Mouse (Mus musculus) heart, embryonic 11.5 days (tissue): ENCODE results near the gene Gm20388. TPM values are rescaled to one million over a fixed set of nuclear protein-coding genes. Genes with fewer than 3 reads are reported as not detected.

Experiments
- ATAC-seq: fragments of 200-750 bp; cut with Nextera tagmentation; replicated peaks from 2 replicates; pipeline ENCODE4 v1.8.0; 2017; ENCODE audit warnings: moderate library complexity; ENCODE audit not compliant: insufficient number of reproducible peaks, low FRiP score, low TSS enrichment
- H3K27ac ChIP-seq: fragments of 300-500 bp; sonication (generic); 2 replicates; pipeline ENCODE4 v1.5.1; 2014; ENCODE audit warnings: mild to moderate bottlenecking, low read depth, low read length
- H3K27me3 ChIP-seq: fragments of 300-500 bp; sonication (generic); 2 replicates; pipeline ENCODE4 v1.6.1; 2014; ENCODE audit warnings: mild to moderate bottlenecking, low read length, mixed read lengths; ENCODE audit not compliant: control insufficient read depth, insufficient read depth
- H3K36me3 ChIP-seq: fragments of 300-500 bp; sonication (generic); 2 replicates; pipeline ENCODE4 v1.6.1; 2014; ENCODE audit warnings: mild to moderate bottlenecking, low read length, moderate library complexity, mixed read lengths; ENCODE audit not compliant: control insufficient read depth, insufficient read depth
- H3K4me1 ChIP-seq: fragments of 300-500 bp; sonication (generic); 2 replicates; pipeline ENCODE4 v1.6.1; 2014; ENCODE audit warnings: low read length; ENCODE audit not compliant: control insufficient read depth, insufficient read depth
- H3K4me2 ChIP-seq: fragments of 300-500 bp; sonication (generic); 2 replicates; pipeline ENCODE4 v1.6.1; 2014; ENCODE audit warnings: mild to moderate bottlenecking, moderate library complexity
- H3K4me3 ChIP-seq: fragments of 300-500 bp; sonication (generic); 2 replicates; pipeline ENCODE4 v1.5.1; 2014; ENCODE audit warnings: low read depth, low read length
- H3K9ac ChIP-seq: fragments of 300-500 bp; sonication (generic); 2 replicates; pipeline ENCODE4 v1.6.1; 2014; ENCODE audit warnings: mild to moderate bottlenecking, low read depth, low read length, moderate library complexity
- H3K9me3 ChIP-seq: fragments of 300-500 bp; sonication (generic); replicated peaks from 2 replicates; pipeline ENCODE4 v1.6.1; 2016; ENCODE audit warnings: low read length; ENCODE audit not compliant: control insufficient read depth
- WGBS: fragments of 180-500 bp; shearing (Covaris S2); extraction: QIAGEN DNeasy Blood & Tissue Kit; methylation state at CpG from one replicate; pipeline ENCODE4 v1.1.7; 2014; ENCODE audit not compliant: insufficient replicate concordance; 5-methylcytosine and 5-hydroxymethylcytosine counted together
- polyA plus RNA-seq: library from polyadenylated mRNA; unstranded; fragments of >200 nt; fragmentation: Nextera tagmentation; extraction: Ambion mirVana; gene quantifications from 2 replicates; pipeline ENCODE4 v1.2.1, GENCODE M21; 2014

The Gm20388 gene
- polyA plus RNA-seq, 1 experiment from 2014 or later: 6.4 TPM

DNA sequence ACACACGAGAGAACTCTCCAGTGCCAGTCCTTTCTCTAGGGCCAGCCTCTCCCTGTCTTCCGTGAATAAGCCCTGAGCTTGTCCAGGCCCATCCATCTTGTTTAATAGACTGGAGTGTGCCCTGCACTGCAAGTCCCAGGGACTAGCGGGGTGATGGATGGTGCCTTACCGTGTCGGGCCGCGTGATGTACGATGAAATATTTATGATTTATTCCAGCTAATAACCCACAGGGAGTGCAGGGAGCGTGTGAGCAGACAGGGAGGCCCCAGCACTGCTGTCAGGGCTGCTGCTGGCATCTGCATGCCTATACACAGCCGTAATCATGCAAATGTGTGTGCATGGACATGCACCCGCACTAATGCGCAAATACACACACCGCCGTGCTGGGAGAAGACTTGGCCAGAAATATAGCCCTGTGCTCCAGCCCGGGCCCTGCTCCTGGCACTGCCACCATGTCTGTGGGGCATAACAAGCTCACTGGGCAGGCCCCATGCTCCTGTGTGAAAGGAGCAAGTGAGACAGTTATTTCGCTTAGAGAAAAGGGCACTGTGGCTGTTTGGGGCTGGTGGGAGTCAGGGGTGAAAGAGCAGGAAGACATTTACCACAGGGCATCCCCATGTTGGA lies 2901.3 kb downstream of the Gm20388 start:
- no peak overlapping the region for H3K27ac ChIP-seq
- WGBS: 83% methylated on average over 16 of the region's 16 CpGs
- no peak overlapping the region for H3K4me3 ChIP-seq
- no peaks in the 10 kb centered on the region for H3K9me3 ChIP-seq
- H3K36me3 ChIP-seq: no peaks in the 10 kb centered on the region
- H3K4me2 ChIP-seq: no peak overlapping the region
- 0 out of 2 replicates have a peak, but pooled peaks cover 4% of the 10 kb centered on the region for H3K4me1 ChIP-seq
- H3K27me3 ChIP-seq: no peaks in the 10 kb centered on the region
- H3K9ac ChIP-seq: no peak overlapping the region
- ATAC-seq: no peak

DNA sequence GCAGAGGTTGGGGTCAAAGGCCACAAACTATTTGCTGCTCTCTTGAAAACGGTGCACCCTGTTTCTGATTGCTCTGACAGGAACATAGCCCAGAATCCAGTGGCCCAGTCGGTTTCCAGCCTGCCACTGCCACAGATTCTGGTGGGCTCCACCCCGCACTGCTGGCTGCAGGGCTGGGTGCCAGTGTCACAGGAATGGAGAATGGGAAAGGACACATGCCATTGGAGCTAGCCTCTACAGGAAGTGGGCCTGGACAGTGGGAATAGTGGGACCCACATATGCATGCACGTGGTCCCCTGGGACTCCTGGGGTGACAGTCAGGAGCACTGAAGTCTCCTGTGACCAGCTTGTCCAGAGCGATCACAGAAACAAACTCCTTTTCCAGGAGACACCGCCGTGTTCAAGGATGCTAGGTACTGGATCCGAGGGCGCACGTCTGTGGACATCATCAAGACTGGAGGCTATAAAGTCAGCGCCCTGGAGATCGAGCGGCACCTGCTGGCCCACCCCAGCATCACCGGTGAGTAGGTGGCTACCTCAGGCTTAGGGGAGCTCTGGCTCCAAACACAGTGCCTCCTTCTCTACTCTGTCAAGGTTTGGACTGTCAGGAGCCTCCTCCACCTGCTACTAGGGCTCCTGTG lies 2902.1 kb downstream of the Gm20388 start:
- H3K4me2 ChIP-seq: no peak overlapping the region
- H3K27ac ChIP-seq: no peak overlapping the region
- WGBS: 71% methylated on average over 14 of the region's 14 CpGs
- no peaks in the 10 kb centered on the region for H3K36me3 ChIP-seq
- no peaks in the 10 kb centered on the region for H3K27me3 ChIP-seq
- H3K4me1 ChIP-seq: 0 out of 2 replicates have a peak, but pooled peaks cover 5% of the 10 kb centered on the region
- no peaks in the 10 kb centered on the region for H3K9me3 ChIP-seq
- no peak overlapping the region for H3K4me3 ChIP-seq
- H3K9ac ChIP-seq: no peak overlapping the region
- no peak for ATAC-seq

DNA sequence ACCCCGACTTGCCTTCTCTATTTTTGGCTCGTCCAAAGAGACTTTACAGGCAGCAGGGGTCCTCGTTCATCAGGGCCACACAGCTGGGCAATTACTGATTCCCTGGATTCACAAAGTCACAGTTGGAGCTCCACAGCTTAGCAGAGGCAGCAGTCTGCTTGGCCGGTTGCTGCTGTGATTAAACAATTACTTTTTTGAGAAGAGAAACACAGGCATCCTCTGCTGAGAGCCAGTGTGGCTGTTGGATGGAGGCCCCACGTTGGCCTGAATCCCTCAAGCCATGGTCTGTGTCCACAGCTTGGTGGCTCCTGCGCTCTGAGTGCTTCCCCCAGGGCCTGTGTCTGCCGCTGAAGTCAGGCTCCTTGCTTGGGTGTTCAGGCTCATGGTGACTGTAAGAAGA lies 2904.0 kb downstream of the Gm20388 start:
- H3K27me3 ChIP-seq: no peaks in the 10 kb centered on the region
- H3K36me3 ChIP-seq: no peaks in the 10 kb centered on the region
- H3K9ac ChIP-seq: no peak overlapping the region
- no peak overlapping the region for H3K4me2 ChIP-seq
- WGBS: 36% methylated on average over 7 of the region's 7 CpGs
- no peak overlapping the region for H3K27ac ChIP-seq
- no peaks in the 10 kb centered on the region for H3K9me3 ChIP-seq
- no peak for ATAC-seq
- no peak overlapping the region for H3K4me3 ChIP-seq
- 0 out of 2 replicates have a peak, but pooled peaks cover 6% of the 10 kb centered on the region for H3K4me1 ChIP-seq

DNA sequence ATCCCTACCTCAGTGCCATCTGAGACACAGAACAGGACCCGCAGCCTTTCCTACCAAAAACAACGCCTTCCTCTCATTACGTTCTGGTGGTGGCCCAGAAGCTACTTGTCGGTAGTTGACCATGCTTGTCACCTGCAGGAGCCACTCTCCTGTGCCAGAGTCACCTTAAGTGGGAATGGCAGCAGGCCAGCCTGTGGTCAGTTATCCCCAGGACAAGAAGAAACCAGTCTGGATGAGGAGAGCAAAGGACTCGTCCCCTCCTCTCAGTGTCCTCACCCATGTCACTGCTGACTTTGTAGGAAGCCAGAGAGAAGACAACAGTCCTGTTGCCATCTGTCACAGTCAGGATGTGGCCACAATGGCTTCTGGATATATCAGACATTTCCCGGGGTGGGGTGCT lies 2906.3 kb downstream of the Gm20388 start:
- WGBS: 84% methylated on average over 6 of the region's 6 CpGs
- no peak overlapping the region for H3K4me2 ChIP-seq
- no peaks in the 10 kb centered on the region for H3K36me3 ChIP-seq
- no peak overlapping the region for H3K4me3 ChIP-seq
- H3K9ac ChIP-seq: no peak overlapping the region
- no peaks in the 10 kb centered on the region for H3K9me3 ChIP-seq
- H3K27ac ChIP-seq: no peak overlapping the region
- ATAC-seq: no peak
- H3K27me3 ChIP-seq: no peaks in the 10 kb centered on the region
- H3K4me1 ChIP-seq: 0 out of 2 replicates have a peak, but pooled peaks cover 6% of the 10 kb centered on the region

DNA sequence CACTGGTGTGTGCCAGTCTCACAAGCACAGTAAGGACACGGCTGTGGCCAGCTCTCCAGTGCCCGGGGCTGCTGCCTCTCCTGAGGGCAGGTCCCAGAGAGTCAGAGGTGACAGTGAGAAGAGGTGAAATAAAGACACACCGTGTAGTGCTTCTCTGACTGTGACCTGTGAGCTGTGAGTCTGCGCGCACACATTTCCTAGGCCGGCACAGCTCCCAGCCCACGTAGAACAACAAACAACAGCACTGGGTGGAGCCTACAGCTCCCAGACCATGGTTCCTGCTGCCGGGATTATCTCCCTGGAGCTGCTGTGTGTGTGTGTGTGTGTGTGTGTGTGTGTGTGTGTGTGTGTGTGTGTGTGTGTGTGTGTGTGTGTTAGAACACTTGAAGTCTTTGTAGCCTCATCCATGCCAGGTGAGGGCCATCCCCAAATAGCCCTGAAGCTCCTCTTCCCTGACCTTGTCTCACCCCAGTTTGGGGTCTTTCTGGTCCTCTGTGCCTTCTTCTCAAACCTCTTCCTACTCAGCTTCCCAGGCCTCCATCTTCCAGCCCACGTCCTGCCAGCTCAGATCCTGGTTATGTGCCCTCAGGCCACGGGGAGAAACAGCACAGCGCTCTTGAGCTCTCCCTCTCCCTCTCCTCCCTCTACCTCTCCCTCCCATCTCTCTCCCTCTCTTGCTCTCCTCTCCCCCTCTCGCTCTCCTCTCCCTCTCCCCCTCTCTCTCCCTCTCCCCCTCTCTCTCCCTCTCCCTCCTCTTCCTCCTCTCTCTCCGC lies 2907.3 kb downstream of the Gm20388 start:
- Histone ChIP-seq H3K9me3 (no peaks in the 10 kb centered on the region), H3K27ac (no peak overlapping the region), H3K27me3 (no peaks in the 10 kb centered on the region), H3K9ac (no peak overlapping the region), H3K36me3 (no peaks in the 10 kb centered on the region), H3K4me3 (no peak overlapping the region), H3K4me1 (0 out of 2 replicates have a peak, but pooled peaks cover 6% of the 10 kb centered on the region), H3K4me2 (no peak overlapping the region)
- whole genome bisulfite sequencing: 37% methylated on average over 13 of the region's 13 CpGs
- no peak for ATAC-seq

DNA sequence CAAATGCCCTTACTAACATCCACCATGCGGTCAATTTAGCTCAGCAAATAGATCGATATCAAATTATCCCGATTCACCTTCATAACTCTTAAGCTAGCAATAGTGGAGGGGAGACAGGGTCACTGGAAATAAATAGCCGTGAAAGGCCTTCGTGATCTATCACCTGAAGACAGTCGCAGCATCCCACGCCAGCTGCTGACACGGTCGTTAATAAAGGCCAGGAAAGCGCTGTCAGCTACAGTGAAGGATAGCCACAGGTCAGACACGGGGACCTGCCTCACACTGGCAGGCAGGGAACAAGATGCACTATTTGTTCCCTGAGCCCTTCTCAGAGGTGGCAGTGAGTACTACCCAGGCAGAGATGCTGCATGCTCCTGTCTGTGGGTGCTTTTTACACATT lies 2909.1 kb downstream of the Gm20388 start:
- no peak overlapping the region for H3K9ac ChIP-seq
- no peak for ATAC-seq
- 62% methylated on average over 11 of the region's 11 CpGs for WGBS
- no peaks in the 10 kb centered on the region for H3K9me3 ChIP-seq
- H3K27ac ChIP-seq: no peak overlapping the region
- H3K4me3 ChIP-seq: no peak overlapping the region
- H3K4me2 ChIP-seq: no peak overlapping the region
- H3K36me3 ChIP-seq: no peaks in the 10 kb centered on the region
- 0 out of 2 replicates have a peak, but pooled peaks cover 2% of the 10 kb centered on the region for H3K4me1 ChIP-seq
- H3K27me3 ChIP-seq: no peaks in the 10 kb centered on the region

DNA sequence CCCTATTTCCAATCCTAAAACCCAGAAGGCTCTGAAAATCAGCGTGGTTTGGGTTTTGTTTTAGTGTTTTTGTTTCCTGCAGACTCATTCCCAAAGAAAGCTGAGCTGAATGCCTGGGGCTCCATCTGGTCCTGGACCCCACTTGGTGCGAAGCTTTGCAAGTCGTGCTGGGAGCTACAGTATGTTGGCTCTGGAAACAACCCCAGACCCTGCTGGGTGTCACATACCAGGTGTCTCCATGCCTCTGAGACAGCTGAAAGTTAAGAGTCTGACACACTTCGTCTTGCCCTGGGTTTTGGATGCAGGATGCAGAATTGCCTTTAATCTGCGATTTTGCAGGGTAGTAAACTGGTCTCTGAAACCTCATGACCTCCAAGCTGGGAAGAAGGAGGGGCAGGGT lies 2913.9 kb downstream of the Gm20388 start:
- Histone ChIP-seq H3K9ac (no peak overlapping the region), H3K4me2 (no peak overlapping the region), H3K9me3 (no peaks in the 10 kb centered on the region), H3K4me1 (no peaks in the 10 kb centered on the region; the same call in 1 of the 2 replicates), H3K4me3 (no peak overlapping the region), H3K27ac (no peak overlapping the region), H3K27me3 (no peaks in the 10 kb centered on the region), H3K36me3 (no peaks in the 10 kb centered on the region)
- no peak for ATAC-seq
- 42% methylated on average over 5 of the region's 5 CpGs for WGBS

DNA sequence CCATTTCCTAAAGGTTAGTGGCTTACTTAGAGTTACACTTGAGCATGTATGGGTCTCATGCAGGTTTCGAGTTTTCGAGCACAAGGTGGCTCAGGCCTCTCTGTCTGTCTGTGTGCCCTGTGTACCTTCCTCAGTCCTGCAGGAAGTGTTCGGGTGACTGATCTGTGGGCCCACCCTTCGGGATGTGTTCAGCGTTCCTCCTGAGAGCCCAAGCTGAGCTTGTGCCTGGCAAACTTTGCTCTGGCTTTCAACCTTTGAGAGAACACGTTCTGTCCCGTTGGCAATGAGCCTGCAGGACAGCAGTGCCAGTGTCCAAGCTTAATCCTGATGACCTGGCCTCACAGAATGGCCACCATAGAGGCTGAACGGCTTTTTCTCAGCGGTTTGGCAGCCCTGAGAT lies 2914.3 kb downstream of the Gm20388 start:
- Histone ChIP-seq H3K4me3 (no peak overlapping the region), H3K27ac (no peak overlapping the region), H3K27me3 (no peaks in the 10 kb centered on the region), H3K4me2 (no peak overlapping the region), H3K9me3 (no peaks in the 10 kb centered on the region), H3K4me1 (no peaks in the 10 kb centered on the region; the same call in 1 of the 2 replicates), H3K36me3 (no peaks in the 10 kb centered on the region), H3K9ac (no peak overlapping the region)
- 75% methylated on average over 9 of the region's 9 CpGs for WGBS
- ATAC-seq: no peak
